Mouse (Mus musculus) left cerebral cortex, adult 2 months (tissue): ENCODE measurements at regions not wholly inside any gene's neighbourhood (a gene's known extent, or its start where the extent isn't known, plus 50 kb on each side); places are given as distances from the start of the nearest gene placed in this dataset.
A peak's percentile ranks its signal among the peaks of the same experiment; 100 is the strongest.

Source experiments
- DNase-seq, 2 experiments: peaks; one replicate each; pipeline ENCODE4 v3.0.0; 2021 to 2022; ENCODE audit warnings: low spot score in 2 of 2, mixed read lengths in 1 of 2; ENCODE audit errors: extremely low spot score in 1 of 2
- H3K27ac ChIP-seq: fragments of 200-600 bp; 2 replicates; pipeline ENCODE4 v1.8.1; 2022
- H3K4me3 ChIP-seq: fragments of 200-600 bp; 2 replicates; pipeline ENCODE4 v1.8.1; 2022
- CTCF ChIP-seq: fragments of 200-600 bp; IDR thresholded peaks from 2 replicates; pipeline ENCODE4 v1.8.1; 2022; ENCODE audit warnings: antibody characterized with exemption, mild to moderate bottlenecking, moderate library complexity
- intact Hi-C: fragments of 180-260 bp; cut with DNase I; formaldehyde crosslinking; loops from one replicate; pipeline ENCODE4 v1.15.1; 2025

DNA sequence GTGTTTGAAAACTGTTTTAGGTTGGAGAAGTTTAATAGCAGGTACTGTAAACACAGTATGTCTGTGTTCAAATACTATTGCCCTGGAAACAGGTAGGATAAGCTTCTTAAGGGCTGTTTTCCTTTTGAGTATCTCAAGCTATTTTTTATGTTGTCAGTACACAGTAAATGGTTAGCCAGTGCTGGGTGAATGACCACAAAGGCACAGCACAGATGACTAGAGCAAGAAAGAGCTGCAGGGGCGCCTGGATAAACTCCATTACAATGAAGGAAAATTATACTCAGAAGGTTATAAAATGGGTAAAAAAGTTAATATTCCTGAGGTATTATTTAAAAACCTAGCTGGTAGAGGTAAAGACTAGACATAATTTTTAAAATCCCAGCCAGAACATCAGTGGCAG lies 137.6 kb downstream of the Klf5 start:
- H3K27ac ChIP-seq, result no peak overlapping the region
- TF ChIP-seq CTCF, result no peak
- no peak overlapping the region for H3K4me3 ChIP-seq
- DNase-seq, result no peak
- intact Hi-C loops, result no loop called here

DNA sequence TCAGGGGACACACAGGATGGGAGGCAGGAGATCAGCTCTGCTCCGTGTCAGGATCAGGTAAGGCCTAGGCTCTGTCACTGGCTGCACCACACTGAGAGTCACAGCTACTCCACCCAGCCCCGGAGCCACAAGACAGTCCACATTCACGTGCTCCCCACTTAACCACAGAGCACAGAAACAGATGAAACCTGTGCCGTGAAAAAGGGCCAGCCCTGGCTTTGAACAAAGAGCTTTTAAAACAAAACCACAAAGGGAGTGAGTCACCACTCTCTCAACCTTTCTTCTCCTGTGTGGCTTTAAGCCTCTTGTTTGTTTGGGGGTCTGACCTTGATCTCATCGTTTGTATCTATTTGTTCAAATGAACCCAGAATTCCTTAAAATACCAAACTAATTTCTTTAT lies 150.6 kb downstream of the Klf5 start:
- H3K4me3 ChIP-seq, result no peak overlapping the region
- intact Hi-C loops, result no loop called here
- TF ChIP-seq CTCF, result no peak

DNA sequence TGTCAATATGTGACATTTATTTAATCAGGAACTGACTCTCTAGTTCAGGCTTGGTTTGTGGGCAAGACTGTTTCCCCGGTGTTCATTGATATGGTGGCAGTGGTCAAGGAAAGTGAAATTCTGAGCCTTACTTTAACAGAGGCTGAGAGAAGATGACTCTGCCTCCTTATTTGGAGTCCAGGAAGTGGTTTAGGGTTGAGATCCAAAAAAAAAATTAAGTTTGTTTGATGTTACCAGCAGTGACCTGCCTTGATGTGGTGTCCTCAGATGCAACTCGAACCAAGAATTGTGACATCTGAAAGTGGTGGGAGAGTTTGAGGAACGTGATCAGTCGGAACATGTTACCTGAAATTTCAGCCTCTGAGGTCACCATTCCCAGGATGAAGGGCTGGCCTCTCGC lies 151.4 kb downstream of the Klf5 start:
- Histone ChIP-seq H3K27ac (no peak overlapping the region), H3K4me3 (no peak overlapping the region)
- intact Hi-C loops, result no loop called here
- DNase-seq, result no peak
- TF ChIP-seq CTCF, result no peak

More for the DNA sequence above, 150.6 kb downstream of the Klf5 start:
- no peak overlapping the region for H3K27ac ChIP-seq
- DNase-seq, result no peak

DNA sequence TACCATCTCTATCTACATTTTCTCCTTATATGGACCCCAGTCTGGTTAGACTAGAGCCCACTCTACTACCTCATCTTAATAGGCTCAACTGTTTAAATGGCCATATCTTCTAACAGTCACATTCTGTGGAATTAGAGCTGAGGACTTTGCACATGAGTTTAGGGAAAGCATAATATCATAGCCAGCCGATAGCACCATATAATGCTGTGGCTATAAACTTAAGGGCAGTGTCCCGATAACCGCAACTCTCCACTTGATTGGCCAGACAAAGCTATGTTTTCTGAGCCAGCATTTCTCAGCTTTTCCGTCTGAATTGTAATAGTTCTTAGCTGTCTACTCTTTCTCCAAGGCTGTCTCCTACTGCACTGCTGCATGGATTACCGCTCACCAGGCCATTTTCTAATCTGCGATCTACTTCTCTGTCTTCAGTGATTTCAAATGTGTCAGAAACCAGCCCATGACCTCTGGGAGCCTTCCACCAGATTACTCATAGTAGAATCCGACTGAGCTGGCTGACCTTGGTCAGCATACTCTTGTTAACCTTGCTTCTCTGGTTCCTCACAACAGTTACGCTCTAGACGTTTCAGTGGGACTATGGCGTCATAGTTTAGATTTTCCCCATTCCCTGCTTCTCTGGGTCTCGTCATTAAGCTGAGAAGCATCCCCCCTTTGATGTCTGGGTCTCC lies 152.8 kb downstream of the Klf5 start:
- no peak for DNase-seq
- TF ChIP-seq CTCF, result no peak
- H3K27ac ChIP-seq, result no peak overlapping the region
- intact Hi-C loops, result no loop called here
- no peak overlapping the region for H3K4me3 ChIP-seq

DNA sequence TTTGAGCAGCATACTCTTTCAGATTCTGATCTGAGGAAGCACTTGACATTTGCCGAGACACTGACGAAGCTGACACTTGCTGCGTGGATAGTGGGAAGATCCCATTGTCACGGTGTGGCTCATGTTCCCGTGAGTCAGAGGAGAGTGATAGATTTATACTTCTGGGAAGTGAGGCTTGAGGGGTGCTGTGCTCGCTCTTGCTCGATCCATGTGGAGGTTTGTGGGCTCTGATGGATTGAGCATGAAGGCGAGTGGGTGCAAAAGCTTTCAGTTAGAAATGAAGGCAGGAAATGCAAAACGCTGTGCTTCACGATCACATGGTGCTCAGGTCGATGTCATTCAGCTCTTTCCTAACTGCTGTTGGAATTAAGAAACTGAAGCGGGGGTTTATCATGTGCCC lies 155.4 kb downstream of the Klf5 start:
- intact Hi-C loops, result no loop called here
- Histone ChIP-seq H3K27ac (no peak overlapping the region), H3K4me3 (no peak overlapping the region)
- peak in 1 of 2 experiments; percentile 17 for DNase-seq
- TF ChIP-seq CTCF, result no peak

DNA sequence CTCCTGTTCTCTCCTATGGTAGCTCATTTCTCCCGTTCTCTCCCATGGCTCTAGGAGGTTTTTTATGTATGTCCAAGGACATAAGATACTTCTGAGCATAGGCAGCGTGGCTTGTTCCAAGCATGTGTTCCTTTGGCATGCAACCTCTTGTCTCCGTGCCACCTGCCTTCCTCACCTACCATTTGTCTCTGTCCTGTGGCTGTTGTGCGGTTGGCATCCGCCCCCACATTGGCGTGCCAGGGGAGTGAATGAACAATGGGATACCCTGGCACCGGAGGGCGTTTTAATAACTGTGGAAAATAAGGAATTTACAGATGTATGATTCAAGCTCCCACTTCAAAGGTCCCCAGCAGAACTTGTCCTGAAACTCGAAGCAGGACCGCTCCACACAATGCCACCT lies 158.1 kb downstream of the Klf5 start:
- Histone ChIP-seq H3K27ac (no peak overlapping the region), H3K4me3 (no peak overlapping the region)
- no peak for TF ChIP-seq CTCF
- intact Hi-C loops, result no loop called here
- DNase-seq, result no peak

DNA sequence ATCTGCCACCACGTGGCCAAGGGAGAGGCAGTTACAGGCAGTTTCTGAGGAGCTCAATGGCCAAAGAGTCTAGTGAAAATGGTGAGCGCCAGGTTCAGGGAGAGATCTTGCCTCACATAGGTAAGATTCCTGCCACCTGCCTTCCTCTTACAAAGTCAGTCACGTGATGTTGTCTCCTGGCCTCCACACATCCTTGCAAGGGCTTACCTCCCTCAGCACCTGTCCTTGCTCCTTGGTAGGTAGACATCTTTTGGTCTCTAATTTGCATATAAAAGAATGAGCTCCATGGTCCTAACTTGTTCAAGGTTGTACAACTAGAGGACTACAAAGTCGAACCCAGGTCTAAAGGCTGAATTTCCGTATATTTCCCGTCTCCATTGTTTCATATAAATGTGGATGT lies 159.1 kb downstream of the Klf5 start:
- H3K4me3 ChIP-seq, result no peak overlapping the region
- DNase-seq, result no peak
- intact Hi-C loops, result no loop called here
- H3K27ac ChIP-seq, result no peak overlapping the region
- no peak for TF ChIP-seq CTCF

DNA sequence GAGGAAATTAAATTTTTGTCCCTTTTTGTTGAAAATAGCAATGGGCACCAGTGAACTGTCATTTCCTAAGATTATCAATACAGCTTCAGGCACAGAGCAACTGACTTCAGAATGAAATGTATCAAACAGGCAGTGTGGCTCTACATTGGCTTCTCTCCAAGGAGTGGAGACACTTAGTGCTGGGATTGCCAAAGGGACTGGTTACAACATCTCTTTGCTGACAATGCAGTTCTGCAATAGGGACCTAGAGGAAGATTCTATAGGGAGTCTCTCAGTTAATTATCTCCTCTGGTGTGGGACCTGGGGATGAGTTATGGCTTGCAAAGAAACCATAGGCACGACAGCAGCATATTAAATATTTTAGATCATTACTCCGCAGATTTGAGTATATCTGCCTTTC lies 173.6 kb downstream of the Klf5 start:
- DNase-seq, result no peak
- Histone ChIP-seq H3K4me3 (no peak overlapping the region), H3K27ac (no peak overlapping the region)
- intact Hi-C loops, result no loop called here
- TF ChIP-seq CTCF, result no peak

DNA sequence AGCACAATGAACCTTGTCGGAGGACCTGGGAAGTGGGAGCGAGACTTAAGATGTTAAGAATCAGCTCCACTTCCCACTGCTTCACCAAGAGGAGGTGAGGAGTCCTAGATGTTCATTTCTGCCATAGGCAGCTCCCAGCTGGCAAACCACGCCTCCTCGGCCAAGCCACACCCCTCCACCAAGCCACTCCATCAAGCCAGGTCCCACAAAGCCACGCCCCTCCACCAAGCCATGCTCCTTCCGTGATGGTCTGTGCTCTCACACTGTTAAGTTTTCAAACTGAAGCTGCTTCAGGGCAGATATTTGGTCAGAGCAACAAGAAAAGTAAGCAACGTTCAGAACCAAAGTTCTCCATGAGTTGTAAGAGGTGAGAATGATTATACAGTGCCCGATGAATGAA lies 176.8 kb downstream of the Klf5 start:
- intact Hi-C loops, result no loop called here

DNA sequence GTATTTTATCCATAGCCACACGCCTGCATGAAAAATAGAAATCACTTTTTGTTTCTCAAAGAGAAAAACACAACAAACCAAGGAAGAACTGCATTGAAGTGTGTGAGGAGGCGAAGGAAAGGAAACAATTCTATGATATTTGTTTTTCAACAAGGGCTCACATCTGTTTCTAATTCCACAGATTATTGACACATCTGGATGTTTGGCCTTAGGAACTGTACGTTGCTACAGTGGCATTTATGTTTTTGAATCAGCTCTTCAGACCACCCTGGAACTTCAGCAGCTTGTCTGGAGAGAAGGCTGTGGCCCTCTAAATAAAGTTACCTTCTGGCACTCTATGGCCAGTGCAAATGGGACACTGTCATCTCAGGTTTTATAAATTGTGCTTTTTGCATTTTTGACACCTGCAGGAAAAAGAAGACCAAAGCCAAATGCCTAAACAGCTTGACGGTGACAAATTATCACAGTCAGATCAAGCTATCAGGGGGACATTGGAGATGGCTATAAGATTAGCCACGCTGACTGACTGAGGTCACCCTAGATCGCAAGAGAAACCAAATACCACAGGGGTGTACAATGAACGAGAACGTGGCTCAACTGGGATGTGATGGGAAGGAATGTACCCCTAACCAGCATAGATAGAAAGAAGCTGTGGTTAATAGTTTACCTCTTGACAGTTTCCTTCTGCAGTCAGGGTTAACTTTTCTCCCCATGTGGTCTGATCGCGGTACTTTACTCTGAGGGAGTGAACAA lies 182.0 kb downstream of the Klf5 start:
- intact Hi-C loops, result no loop called here

More for the DNA sequence above, 176.8 kb downstream of the Klf5 start:
- no peak overlapping the region for H3K4me3 ChIP-seq
- H3K27ac ChIP-seq, result no peak overlapping the region
- no peak for TF ChIP-seq CTCF
- DNase-seq, result no peak

DNA sequence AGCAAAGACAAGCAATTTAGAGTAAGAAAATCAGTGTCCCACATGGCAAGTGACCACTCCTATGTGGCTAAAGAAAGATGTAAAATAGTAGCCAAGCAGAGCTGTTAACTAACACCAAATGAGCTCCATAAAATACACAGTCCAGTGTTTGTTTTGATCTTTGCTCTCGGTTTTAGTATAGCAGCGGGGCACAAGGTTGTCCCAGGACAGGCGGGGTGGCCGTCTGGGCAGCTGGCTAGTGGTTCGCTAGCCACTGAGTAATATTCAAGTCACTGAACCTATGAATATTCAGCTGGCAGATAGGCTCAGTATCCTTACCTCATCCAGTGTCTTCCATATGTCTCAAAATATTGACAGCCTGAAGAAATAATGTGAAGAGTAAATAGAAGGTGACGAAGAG lies 189.5 kb downstream of the Klf5 start:
- H3K27ac ChIP-seq, result no peak overlapping the region
- intact Hi-C loops, result no loop called here
- TF ChIP-seq CTCF, result no peak
- no peak for DNase-seq
- no peak overlapping the region for H3K4me3 ChIP-seq

More for the DNA sequence above, 182.0 kb downstream of the Klf5 start:
- Histone ChIP-seq H3K4me3 (no peak overlapping the region), H3K27ac (no peak overlapping the region)
- no peak for DNase-seq
- TF ChIP-seq CTCF, result no peak

DNA sequence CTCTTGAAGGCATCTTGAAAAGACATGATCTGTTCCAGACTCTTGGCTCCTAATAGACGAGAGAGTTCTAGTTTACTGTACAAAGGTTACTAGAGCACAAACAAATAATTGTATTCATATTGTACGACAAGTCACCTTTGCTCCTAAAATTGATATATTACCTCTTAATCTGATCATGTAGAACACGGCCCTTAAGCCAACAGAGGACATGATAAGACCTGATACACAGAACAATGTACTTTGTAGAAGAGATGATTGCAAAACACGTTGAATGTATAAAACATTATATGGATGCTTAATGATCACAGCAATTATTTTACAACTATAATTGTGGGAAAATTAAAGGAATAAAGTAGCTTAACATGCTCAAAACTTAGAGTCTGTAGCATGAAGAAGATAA lies 194.7 kb downstream of the Klf5 start:
- TF ChIP-seq CTCF, result no peak
- Histone ChIP-seq H3K27ac (no peak overlapping the region), H3K4me3 (no peak overlapping the region)
- no peak for DNase-seq
- intact Hi-C loops, result no loop called here

DNA sequence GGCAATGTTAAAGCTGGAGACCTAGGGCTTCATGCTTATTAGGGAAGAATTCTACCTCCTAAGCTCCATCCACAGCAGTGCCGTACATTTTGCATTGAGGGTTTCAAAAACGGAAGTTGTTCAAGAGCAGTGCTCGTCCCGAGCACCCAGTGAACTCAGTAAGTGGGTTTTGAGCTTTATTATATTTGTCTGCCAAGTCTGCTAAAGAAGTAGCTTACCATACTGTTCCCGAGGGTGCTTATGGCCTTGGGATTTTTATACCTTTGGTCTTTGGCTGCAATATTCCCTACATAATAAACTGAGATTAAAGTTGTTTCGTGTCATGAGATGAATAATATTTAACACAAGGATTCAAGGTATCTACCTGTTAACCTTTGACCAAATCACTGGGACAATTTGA lies 195.2 kb downstream of the Klf5 start:
- no peak for TF ChIP-seq CTCF
- Histone ChIP-seq H3K4me3 (no peak overlapping the region), H3K27ac (no peak overlapping the region)
- DNase-seq, result no peak
- intact Hi-C loops, result no loop called here
